Mouse (Mus musculus) embryonic fibroblast, embryonic 13.5 days (primary cell): ENCODE results near the gene Zranb1.

Source experiments
- CTCF ChIP-seq: IDR thresholded peaks from 2 replicates; pipeline ENCODE4 v1.5.1; 2011; ENCODE audit warnings: mild to moderate bottlenecking, control low read depth, low read length, moderate library complexity, borderline replicate concordance; ENCODE audit not compliant: insufficient read depth
- POLR2A ChIP-seq: IDR thresholded peaks from 2 replicates; pipeline ENCODE4 v1.6.1; 2011; ENCODE audit warnings: low read depth, mild to moderate bottlenecking, control low read depth, low read length, moderate library complexity

- TF ChIP-seq POLR2A: peak; percentile 89
- TF ChIP-seq CTCF: no peak
Measured at GRCm38 (mm10) chr7:132930850-132931559, at the start of gene Zranb1.
